ENCODE assay signal across 7 mouse cellular contexts in genomic region chr7:141561682-141562391, GRCm38 (mm10). TPM values are rescaled to one million over a fixed set of nuclear protein-coding genes. Genes with fewer than 3 reads are reported as not detected.
DNase-seq lines count a peak whose midpoint lies in the region; ATAC-seq lines count a peak whose summit lies in the region.

TSS of gene Ap2a2 (plus strand) at chr7:141562173.

- DNase-seq in adrenal gland, postnatal 10 days = peak; percentile 95
- peak; percentile 99 for DNase-seq in embryonic facial prominence, embryonic 10.5 days (ENCODE audit: low spot score)
- DNase-seq in kidney, adult 11 months = peak; percentile 92
- peak; percentile 98 for DNase-seq in limb, embryonic 10.5 days (ENCODE audit: low spot score)
- peak; percentile 84 for DNase-seq in spleen, adult 12 weeks (ENCODE audit: low spot score)

- peaks cover 12% of the 10 kb centered on the region for H3K36me3 ChIP-seq in embryonic facial prominence, embryonic 10.5 days (replicated peaks)
- peaks cover 13% of the 10 kb centered on the region; the same call in 1 of the 2 replicates for H3K36me3 ChIP-seq in limb, embryonic 10.5 days
- H3K36me3 ChIP-seq in midbrain, embryonic 13.5 days = peaks cover 3% of the 10 kb centered on the region; the same call in 1 of the 2 replicates

- H3K4me1 ChIP-seq in embryonic facial prominence, embryonic 10.5 days = peaks cover 38% of the 10 kb centered on the region
- peaks cover 30% of the 10 kb centered on the region for H3K4me1 ChIP-seq in limb, embryonic 10.5 days
- peaks cover 32% of the 10 kb centered on the region for H3K4me1 ChIP-seq in midbrain, embryonic 13.5 days (replicated peaks)

- H3K27me3 ChIP-seq in embryonic facial prominence, embryonic 10.5 days (replicated peaks; ENCODE audit: low read depth, poor library complexity, severe bottlenecking) = no peaks in the 10 kb centered on the region
- H3K27me3 ChIP-seq in limb, embryonic 10.5 days (ENCODE audit: low read depth, poor library complexity, severe bottlenecking) = no peaks in the 10 kb centered on the region
- H3K27me3 ChIP-seq in midbrain, embryonic 13.5 days = 0 out of 2 replicates have a peak, but pooled peaks cover 2% of the 10 kb centered on the region

- H3K27ac ChIP-seq in embryonic facial prominence, embryonic 10.5 days (replicated peaks) = peak within 1 kb of the TSS; percentile 95
- peak within 1 kb of the TSS; percentile 95 for H3K27ac ChIP-seq in limb, embryonic 10.5 days
- peak within 1 kb of the TSS; percentile 91 for H3K27ac ChIP-seq in midbrain, embryonic 13.5 days

- WGBS in embryonic facial prominence, embryonic 10.5 days = under 1% methylated on average over 72 of the region's 72 CpGs
- WGBS in limb, embryonic 10.5 days = under 1% methylated on average over 72 of the region's 72 CpGs
- WGBS in midbrain, embryonic 13.5 days = under 1% methylated on average over 41 of the region's 72 CpGs

- no peaks in the 10 kb centered on the region for H3K9me3 ChIP-seq in embryonic facial prominence, embryonic 10.5 days
- no peaks in the 10 kb centered on the region for H3K9me3 ChIP-seq in limb, embryonic 10.5 days (replicated peaks)
- no peaks in the 10 kb centered on the region for H3K9me3 ChIP-seq in midbrain, embryonic 13.5 days

- peak within 1 kb of the TSS; percentile 99 for H3K4me3 ChIP-seq in embryonic facial prominence, embryonic 10.5 days
- H3K4me3 ChIP-seq in limb, embryonic 10.5 days = peak within 1 kb of the TSS; percentile 100
- H3K4me3 ChIP-seq in midbrain, embryonic 13.5 days (replicated peaks) = peak within 1 kb of the TSS; percentile 91

- H3K9ac ChIP-seq in midbrain, embryonic 13.5 days (replicated peaks) = peak within 1 kb of the TSS; percentile 96

- ATAC-seq in granulocyte monocyte progenitor cell, adult 5-6 weeks (replicated peaks; ENCODE audit: poor library complexity, severe bottlenecking) = peak; percentile 70
- ATAC-seq in midbrain, embryonic 13.5 days = peak; percentile 97

- H3K4me2 ChIP-seq in midbrain, embryonic 13.5 days (replicated peaks) = peak within 1 kb of the TSS; percentile 74

RNA-seq across cellular contexts. Expression of gene Ap2a2, which starts in this region (rescaled TPM):
- 10 to 100 TPM; 68.5 to 70.2 TPM for total RNA-seq in adrenal gland, postnatal 10 days (2021)
- polyA plus RNA-seq in embryonic facial prominence, embryonic 10.5 days (2016; fragmentation: Nextera tagmentation; extraction: Ambion mirVana) = 98.1 and 99.2 TPM in 2 replicates
- 18.9 and 21.0 TPM in 2 replicates for total RNA-seq in granulocyte monocyte progenitor cell, adult 5-6 weeks (2014; fragmentation: Nextera tagmentation)
- total RNA-seq in granulocyte monocyte progenitor cell, adult 5-6 weeks (2017) = 20.2 and 28.4 TPM in 2 replicates
- polyA plus RNA-seq in limb, embryonic 10.5 days (2016; fragmentation: Nextera tagmentation; extraction: Ambion mirVana) = 84.6 and 92.5 TPM in 2 replicates
- 103 and 107 TPM in 2 replicates for polyA plus RNA-seq in midbrain, embryonic 13.5 days (2015; fragmentation: Nextera tagmentation; extraction: Ambion mirVana)

Comparison
In these comparisons a context has a peak if more than half of its experiments do, and no peak if none do; other contexts are left out.
1. Peak in every context shown above with its lines: DNase-seq, ATAC-seq, H3K4me3 ChIP-seq and H3K27ac ChIP-seq.